Mouse (Mus musculus) stomach, adult 2 months (tissue): Measurements from ENCODE around the gene Bin2. TPM values are rescaled to one million over a fixed set of nuclear protein-coding genes. Genes with fewer than 3 reads are reported as not detected.

ENCODE experiments used
- polyA plus RNA-seq: library from polyadenylated mRNA; depleted of rRNA; stranded (reverse); fragments of >200 nt; gene quantifications from 2 replicates; pipeline ENCODE4 v1.2.3, GENCODE M21; 2012; rRNA removed

The Bin2 gene
- 1.3 and 1.6 TPM in 2 replicates for polyA plus RNA-seq

DNA sequence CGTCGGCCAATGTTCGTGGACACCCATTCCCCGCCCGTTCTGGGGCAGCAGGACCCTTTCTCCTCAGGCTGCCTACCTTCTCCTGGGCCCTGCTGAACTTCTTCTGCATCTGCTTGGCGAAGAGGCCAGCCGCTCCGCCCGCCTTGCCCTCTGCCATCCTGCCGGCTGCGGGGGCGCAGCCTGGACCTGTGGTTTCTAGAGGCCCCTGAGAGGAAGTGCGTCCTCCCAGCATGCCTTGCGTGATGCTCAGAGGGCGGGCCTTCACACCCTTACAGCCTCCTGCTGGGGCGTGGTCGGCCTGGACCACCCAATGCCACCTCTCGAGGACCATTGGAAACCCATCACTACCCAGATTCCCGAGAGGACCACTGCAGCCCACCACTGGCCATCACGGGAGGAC lies at the start of gene Bin2:
Gene Bin2, minus strand, starts transcription at position 217 of the 400 bp plus-strand sequence.

DNA sequence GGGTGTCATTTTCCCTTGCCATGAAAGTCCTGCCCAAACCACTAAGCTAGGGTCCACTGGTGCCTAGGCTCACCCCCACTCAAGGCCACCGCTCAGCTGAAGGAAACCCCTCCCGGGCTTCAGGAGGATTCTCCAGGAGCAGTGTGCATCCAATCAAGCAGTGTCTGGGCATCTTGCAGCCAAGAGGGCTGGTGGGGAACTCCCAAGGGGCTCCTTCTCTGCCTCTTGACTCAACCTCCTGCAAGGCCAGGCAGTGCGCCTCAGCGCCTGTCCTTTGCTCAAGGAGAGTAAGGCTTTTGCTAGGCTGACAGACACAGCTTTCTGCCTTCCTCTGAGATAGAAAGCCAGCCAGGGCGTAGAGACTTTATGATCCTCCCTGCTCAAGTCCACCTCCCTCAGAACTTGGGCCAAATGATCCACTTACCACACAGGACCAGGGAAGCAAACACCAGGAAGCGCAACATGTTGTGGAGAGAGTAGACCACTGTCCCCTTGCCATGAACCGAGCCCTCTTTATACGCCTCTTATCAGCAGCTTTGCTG lies 18.1 kb upstream of the Bin2 start, which contains the start of gene Cela1:
Gene Cela1, minus strand, starts transcription at position 492 of the 542 bp plus-strand sequence.

DNA sequence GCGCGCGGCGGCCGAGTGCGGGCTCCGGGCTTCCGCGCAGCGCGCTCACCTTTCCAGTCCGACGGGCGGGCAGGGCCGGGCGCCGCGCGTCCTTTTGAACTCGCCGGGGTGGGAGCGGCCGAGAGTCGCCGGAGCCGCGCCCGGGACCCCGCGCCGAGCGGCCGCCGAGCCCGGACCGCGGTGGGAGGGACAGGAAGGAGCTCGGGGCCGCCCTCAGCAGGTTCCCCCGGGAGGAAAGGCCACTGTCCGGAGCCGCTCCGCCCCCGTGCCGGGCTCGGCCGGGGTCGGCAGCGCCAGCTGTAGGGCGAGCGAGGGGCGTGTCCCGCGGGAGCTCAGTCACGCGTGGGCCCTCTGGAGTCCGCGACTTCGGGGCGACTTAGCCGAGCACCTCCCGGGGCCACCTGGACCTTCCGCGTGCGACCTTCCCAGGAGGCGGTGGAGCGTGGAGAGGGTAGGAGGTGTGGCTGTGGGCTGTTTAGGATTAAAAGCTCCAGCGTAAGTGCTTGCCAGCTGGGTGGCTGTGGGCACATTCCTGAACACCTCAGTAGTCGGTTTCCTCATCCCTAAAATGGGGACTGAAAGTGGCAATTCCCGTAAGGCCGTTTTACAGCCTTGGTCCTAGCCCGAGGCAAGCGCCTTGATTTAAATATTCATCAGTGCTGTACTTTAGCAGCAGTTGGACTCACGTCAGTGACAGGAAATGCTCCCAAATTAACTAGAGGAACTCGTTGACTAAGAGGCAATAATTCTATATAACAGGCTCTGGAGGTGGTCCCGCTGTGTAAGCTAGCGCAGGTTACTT lies 32.5 kb downstream of the Bin2 start, which contains the start of gene Smagp:
Gene Smagp, minus strand, starts transcription at position 241 of the 802 bp plus-strand sequence.

DNA sequence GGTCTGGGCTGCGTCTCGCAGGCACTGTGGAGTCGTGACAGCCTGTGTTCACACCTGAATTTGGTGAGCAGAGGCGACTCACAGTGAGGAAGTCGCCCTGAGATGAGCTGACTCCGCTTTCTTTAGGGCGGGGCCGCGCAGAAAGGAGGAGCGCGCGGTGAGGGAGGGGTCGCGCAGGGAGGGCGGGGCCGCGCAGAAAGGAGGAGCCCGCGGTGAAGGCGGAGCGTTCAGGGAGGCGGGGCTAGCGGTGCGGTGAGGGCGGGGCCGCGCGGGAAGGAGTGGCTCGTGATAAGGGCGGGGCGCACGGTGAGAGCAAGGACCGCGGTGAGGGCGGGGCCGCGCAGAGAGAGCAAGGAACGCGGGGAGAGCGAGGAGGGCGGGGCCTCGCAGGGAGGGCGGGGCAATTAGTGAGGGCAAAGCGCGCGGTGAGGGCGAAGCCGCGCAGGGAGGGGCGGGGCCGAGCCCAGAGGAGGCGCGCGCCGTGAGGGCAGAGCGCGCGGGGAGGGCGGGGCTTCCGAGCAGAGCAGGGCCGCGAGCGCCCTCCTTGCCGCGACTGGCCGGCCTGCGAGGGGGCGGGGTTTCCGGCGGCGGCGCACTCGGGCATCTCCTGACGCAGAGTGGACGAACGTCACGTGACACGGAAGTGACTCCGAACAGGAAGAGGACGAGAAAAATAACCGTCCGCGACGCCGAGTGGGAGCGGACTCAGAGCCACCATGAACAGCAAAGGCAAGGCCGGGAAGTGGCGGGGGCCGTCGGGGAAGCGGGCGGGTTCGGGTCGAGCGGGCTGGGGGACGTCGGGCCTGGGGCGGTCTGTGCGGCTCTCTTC lies 54.1 kb downstream of the Bin2 start, which contains the start of gene Dazap2:
Gene Dazap2, plus strand, starts transcription at position 354 of the 829 bp plus-strand sequence.

DNA sequence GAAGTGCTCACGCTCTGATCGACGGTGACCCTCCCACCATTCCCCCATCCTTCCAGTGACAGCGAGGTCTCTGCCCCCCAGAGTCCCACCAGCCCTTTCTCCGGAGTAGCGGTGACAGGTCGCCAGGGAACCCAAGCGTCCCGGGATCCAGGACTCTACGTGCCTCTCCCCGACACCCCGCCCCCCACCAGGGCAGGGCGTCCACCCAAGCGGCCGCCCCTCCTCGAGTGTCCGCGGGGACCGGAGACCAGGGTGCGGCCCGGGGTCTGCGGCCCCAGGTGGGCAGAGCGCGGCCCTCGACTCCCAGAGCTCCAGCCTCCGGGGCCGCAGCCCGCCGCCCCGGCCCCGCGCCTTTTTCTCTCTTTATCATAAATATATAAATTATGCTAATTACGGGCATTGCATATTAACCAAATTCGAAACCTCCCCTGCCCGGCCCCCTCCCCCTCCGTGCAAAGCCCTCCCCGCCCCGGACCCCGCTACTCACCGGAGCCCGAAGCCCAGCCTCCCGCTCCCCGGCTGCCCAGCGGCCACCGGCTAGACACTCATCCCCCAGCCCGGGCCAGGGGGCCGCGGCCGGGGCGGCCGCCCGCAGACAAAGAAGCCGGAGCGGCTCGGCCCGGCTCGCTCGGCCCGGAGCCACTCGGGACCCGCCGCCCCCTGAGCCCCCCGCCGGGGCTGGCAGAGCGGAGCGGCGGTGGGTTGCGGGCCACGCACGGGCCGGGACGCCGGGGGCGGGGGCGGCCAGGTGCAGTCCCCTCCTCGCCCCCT lies 69.9 kb downstream of the Bin2 start, which contains the start of gene Pou6f1:
Gene Pou6f1, minus strand, starts transcription at position 709 of the 771 bp plus-strand sequence.

Other genes starting within 250 kb of the Bin2 start
- gene Gm5475, start 247.4 kb downstream of the Bin2 start, polyA plus RNA-seq = not detected in 2 replicates
- gene Slc11a2, start 244.5 kb downstream of the Bin2 start, polyA plus RNA-seq = 16.2 and 19.2 TPM in 2 replicates
- gene Letmd1, start 200.5 kb downstream of the Bin2 start, polyA plus RNA-seq = 10.1 and 11.2 TPM in 2 replicates
- gene Csrnp2, start 174.1 kb downstream of the Bin2 start, polyA plus RNA-seq = 0.86 and 0.95 TPM in 2 replicates
- 3.4 and 4.8 TPM in 2 replicates for gene Tfcp2, start 117.5 kb downstream of the Bin2 start, polyA plus RNA-seq
- 3.5 and 4.0 TPM in 2 replicates for gene Pou6f1, start 69.6 kb downstream of the Bin2 start, polyA plus RNA-seq
- 433 and 438 TPM in 2 replicates for gene Dazap2, start 54.2 kb downstream of the Bin2 start, polyA plus RNA-seq
- 142 and 308 TPM in 2 replicates for gene Smagp, start 32.6 kb downstream of the Bin2 start, polyA plus RNA-seq
- 118 and 122 TPM in 2 replicates for gene Cela1, start 18.4 kb upstream of the Bin2 start, polyA plus RNA-seq
- 10.6 and 12.1 TPM in 2 replicates for gene Galnt6, start 59.8 kb upstream of the Bin2 start, polyA plus RNA-seq
- 0.30 and 0.61 TPM in 2 replicates for gene Slc4a8, start 92.2 kb upstream of the Bin2 start, polyA plus RNA-seq
- 0.08 and 0.09 TPM in 2 replicates for gene Scn8a, start 200.3 kb upstream of the Bin2 start, polyA plus RNA-seq